ENCODE assay signal across 8 mouse cellular contexts in genomic region chr11:109439209-109439608, GRCm38 (mm10). TPM values are rescaled to one million over a fixed set of nuclear protein-coding genes. Genes with fewer than 3 reads are reported as not detected.
DNase-seq lines count a peak whose midpoint lies in the region; ATAC-seq and TF ChIP-seq lines count a peak whose summit lies in the region.

No protein-coding gene starts in this region.

- H3K4me2 ChIP-seq in liver, embryonic 14.5 days (ENCODE audit: low read depth): peak overlapping the region; percentile 76

- ATAC-seq in megakaryocyte, adult 5-6 weeks (ENCODE audit: poor library complexity, severe bottlenecking): no peak
- ATAC-seq in liver, embryonic 14.5 days (ENCODE audit: insufficient read depth): no peak
- ATAC-seq in megakaryocyte progenitor cell, adult 5-6 weeks (replicated peaks; ENCODE audit: poor library complexity): no peak
- ATAC-seq in cerebellum, adult (ENCODE audit: insufficient number of reproducible peaks, low FRiP score, low TSS enrichment): no peak

- H3K9ac ChIP-seq in liver, embryonic 14.5 days (replicated peaks): no peak overlapping the region

- TF ChIP-seq CTCF in liver, embryonic 14.5 days (IDR thresholded peaks at IDR 0.05; ENCODE audit: low read depth): no peak

- peaks cover 43% of the 10 kb centered on the region for H3K36me3 ChIP-seq in megakaryocyte, embryonic 14.5 days (replicated peaks; ENCODE audit: low read length)
- peaks cover 2% of the 10 kb centered on the region; the same call in 1 of the 2 replicates for H3K36me3 ChIP-seq in liver, embryonic 14.5 days (replicated peaks; ENCODE audit: control insufficient read depth, insufficient read depth, low read depth)

- H3K9me3 ChIP-seq in megakaryocyte, embryonic 14.5 days: no peaks in the 10 kb centered on the region
- H3K9me3 ChIP-seq in liver, embryonic 14.5 days (ENCODE audit: control insufficient read depth, low read length): no peaks in the 10 kb centered on the region

- no peak for TF ChIP-seq EP300 in liver, embryonic 14.5 days (IDR thresholded peaks at IDR 0.05; ENCODE audit: low read depth)

- WGBS in liver, embryonic 14.5 days (ENCODE audit: insufficient replicate concordance): 44% methylated on average over 5 of the region's 5 CpGs

- H3K27ac ChIP-seq in liver, embryonic 14.5 days: no peak overlapping the region

- peak overlapping the region; percentile 42 for H3K4me3 ChIP-seq in megakaryocyte, embryonic 14.5 days (replicated peaks)
- no peak overlapping the region; a peak in 1 of 4 replicates for H3K4me3 ChIP-seq in liver, embryonic 14.5 days (ENCODE audit: insufficient read depth in 1 of 2, low read depth in 2 of 2, low read length in 2 of 2)

- H3K27me3 ChIP-seq in megakaryocyte, embryonic 14.5 days (replicated peaks): no peaks in the 10 kb centered on the region
- H3K27me3 ChIP-seq in liver, embryonic 14.5 days (ENCODE audit: control insufficient read depth, insufficient read depth, low read length): no peaks in the 10 kb centered on the region

- H3K4me1 ChIP-seq in megakaryocyte, embryonic 14.5 days: peaks cover 91% of the 10 kb centered on the region
- H3K4me1 ChIP-seq in liver, embryonic 14.5 days (replicated peaks; ENCODE audit: control insufficient read depth in 2 of 2, insufficient read depth in 2 of 2, low read length in 1 of 2): peaks cover 13 to 16% of the 10 kb centered on the region in 2 experiments

- peak; percentile 18 for DNase-seq in embryo, embryonic 10.5 days (ENCODE audit: low spot score)
- no peak for DNase-seq in embryo, embryonic 9.5 days (ENCODE audit: extremely low spot score)
- DNase-seq in liver, embryonic 14.5 days (ENCODE audit: low read depth in 3 of 3, low spot score in 3 of 3): no peak
- DNase-seq in right cerebral cortex, postnatal 36 days (ENCODE audit: low spot score in 2 of 2): no peak

RNA-seq across cellular contexts. Expression of gene Amz2, which starts 13.5 kb away (rescaled TPM):
- polyA plus RNA-seq in megakaryocyte, embryonic 14.5 days (2012; ENCODE audit: insufficient read depth, low replicate concordance): 2.9 and 3.9 TPM in 2 replicates
- 19.2 and 26.5 TPM in 2 replicates for total RNA-seq in megakaryocyte, adult 5-6 weeks (2015)
- total RNA-seq in megakaryocyte, adult 5-6 weeks (2017): 51.3 and 51.7 TPM in 2 replicates
- 10.0 and 13.1 TPM in 2 replicates for polyA plus RNA-seq in liver, embryonic 14.5 days (2012; rRNA removed)
- polyA plus RNA-seq in liver, embryonic 14.5 days (2014; fragmentation: Nextera tagmentation; extraction: Ambion mirVana): 12.2 and 12.6 TPM in 2 replicates
- total RNA-seq in megakaryocyte progenitor cell, adult 5-6 weeks (2015): 34.0 and 37.6 TPM in 2 replicates
- 51.8 and 65.5 TPM in 2 replicates for total RNA-seq in megakaryocyte progenitor cell, adult 5-6 weeks (2017)

RNA-seq across cellular contexts. Expression of gene 9930022D16Rik, which starts 25.5 kb away (rescaled TPM):
- not detected in 2 replicates for polyA plus RNA-seq in megakaryocyte, embryonic 14.5 days (2012; ENCODE audit: insufficient read depth, low replicate concordance)
- total RNA-seq in megakaryocyte, adult 5-6 weeks (2015): 0.07 TPM in 1 of 2 replicates, not detected in the other
- total RNA-seq in megakaryocyte, adult 5-6 weeks (2017): 0.08 TPM in 1 of 2 replicates, not detected in the other
- not detected in 2 replicates for polyA plus RNA-seq in liver, embryonic 14.5 days (2012; rRNA removed)
- polyA plus RNA-seq in liver, embryonic 14.5 days (2014; fragmentation: Nextera tagmentation; extraction: Ambion mirVana): not detected in 2 replicates
- not detected in 2 replicates for total RNA-seq in megakaryocyte progenitor cell, adult 5-6 weeks (2015)
- total RNA-seq in megakaryocyte progenitor cell, adult 5-6 weeks (2017): not detected in 2 replicates

RNA-seq across cellular contexts. Expression of gene Arsg, which starts 34.0 kb away (rescaled TPM):
- 0.88 TPM in 1 of 2 replicates, not detected in the other for polyA plus RNA-seq in megakaryocyte, embryonic 14.5 days (2012; ENCODE audit: insufficient read depth, low replicate concordance)
- 4.9 and 6.2 TPM in 2 replicates for total RNA-seq in megakaryocyte, adult 5-6 weeks (2015)
- 6.2 and 7.5 TPM in 2 replicates for total RNA-seq in megakaryocyte, adult 5-6 weeks (2017)
- polyA plus RNA-seq in liver, embryonic 14.5 days (2012; rRNA removed): 2.1 and 2.3 TPM in 2 replicates
- polyA plus RNA-seq in liver, embryonic 14.5 days (2014; fragmentation: Nextera tagmentation; extraction: Ambion mirVana): 3.4 and 3.8 TPM in 2 replicates
- total RNA-seq in megakaryocyte progenitor cell, adult 5-6 weeks (2015): 2.0 and 2.9 TPM in 2 replicates
- total RNA-seq in megakaryocyte progenitor cell, adult 5-6 weeks (2017): 1.5 and 1.9 TPM in 2 replicates

RNA-seq across cellular contexts. Expression of gene Slc16a6, which starts 34.2 kb away (rescaled TPM):
- 23.4 and 34.7 TPM in 2 replicates for polyA plus RNA-seq in megakaryocyte, embryonic 14.5 days (2012; ENCODE audit: insufficient read depth, low replicate concordance)
- 27.4 and 27.6 TPM in 2 replicates for total RNA-seq in megakaryocyte, adult 5-6 weeks (2015)
- total RNA-seq in megakaryocyte, adult 5-6 weeks (2017): 10.5 and 14.7 TPM in 2 replicates
- 5.8 and 8.0 TPM in 2 replicates for polyA plus RNA-seq in liver, embryonic 14.5 days (2012; rRNA removed)
- polyA plus RNA-seq in liver, embryonic 14.5 days (2014; fragmentation: Nextera tagmentation; extraction: Ambion mirVana): 39.0 and 39.5 TPM in 2 replicates
- 40.0 and 41.6 TPM in 2 replicates for total RNA-seq in megakaryocyte progenitor cell, adult 5-6 weeks (2015)
- total RNA-seq in megakaryocyte progenitor cell, adult 5-6 weeks (2017): 12.6 and 21.3 TPM in 2 replicates
